Mouse (Mus musculus) heart, postnatal 0 days (tissue): ENCODE measurements at regions not wholly inside any gene's neighbourhood (a gene's known extent, or its start where the extent isn't known, plus 50 kb on each side); places are given as distances from the start of the nearest gene placed in this dataset.

Experiments used
- CTCF ChIP-seq: IDR thresholded peaks from 2 replicates; pipeline ENCODE4 v1.5.1; 2016; ENCODE audit warnings: antibody characterized with exemption, control low read depth, low read depth
- EP300 ChIP-seq: IDR thresholded peaks from 2 replicates; pipeline ENCODE4 v1.6.1; 2016; ENCODE audit warnings: antibody characterized with exemption, low read depth

DNA sequence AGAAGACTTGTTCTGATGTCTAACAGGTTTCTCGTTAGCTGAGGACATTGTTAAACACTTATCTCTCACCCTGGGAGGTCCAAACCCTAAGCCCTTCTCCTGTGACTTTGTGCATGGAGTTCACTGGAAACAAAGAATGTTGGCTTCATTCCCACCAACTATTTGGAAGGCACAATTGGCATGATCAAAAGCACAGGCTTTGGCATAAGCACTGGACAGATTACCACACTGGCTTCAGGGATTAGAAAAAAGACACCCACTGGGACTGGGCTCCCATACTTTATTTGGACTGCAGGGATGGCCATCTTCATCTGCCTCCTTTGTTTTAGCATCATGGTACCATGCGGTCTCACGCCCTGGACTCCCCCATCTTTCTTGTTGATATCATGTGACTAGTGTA lies 317.0 kb downstream of the Tns1 start:
- TF ChIP-seq CTCF (no peak), EP300 (no peak)
